Mouse (Mus musculus): Measurements from ENCODE around the gene Sdccag8. TPM values are rescaled to one million over a fixed set of nuclear protein-coding genes. Genes with fewer than 3 reads are reported as not detected.

The Sdccag8 gene
- polyA plus RNA-seq, 1 experiment = 12.8 TPM

- no peak overlapping the region for H3K27ac ChIP-seq (ENCODE audit: insufficient read depth, low read length)
- no peak for DNase-seq
- no peak overlapping the region for H3K4me3 ChIP-seq (replicated peaks; ENCODE audit: insufficient read depth, low read depth, low read length)
- no peaks in the 10 kb centered on the region for H3K27me3 ChIP-seq (ENCODE audit: control insufficient read depth, insufficient read depth, low read length)
- 82% methylated on average over 6 of the region's 6 CpGs for WGBS
- peaks cover 24% of the 10 kb centered on the region for H3K4me1 ChIP-seq (ENCODE audit: control insufficient read depth, insufficient read depth, low read length)
- TF ChIP-seq POLR2A (IDR thresholded peaks at IDR 0.05; ENCODE audit: borderline replicate concordance, insufficient read depth, low read length) = no peak
- TF ChIP-seq CTCF (IDR thresholded peaks at IDR 0.05; ENCODE audit: borderline replicate concordance, insufficient read depth, low read depth, low read length) = no peak
Measured at GRCm38 (mm10) chr1:177010607-177011302, 196.3 kb downstream of the Sdccag8 start.

- 91% methylated on average over 13 of the region's 13 CpGs for WGBS
- no peak overlapping the region for H3K27ac ChIP-seq (ENCODE audit: insufficient read depth, low read length)
- H3K27me3 ChIP-seq (ENCODE audit: control insufficient read depth, insufficient read depth, low read length) = no peaks in the 10 kb centered on the region
- TF ChIP-seq POLR2A (IDR thresholded peaks at IDR 0.05; ENCODE audit: borderline replicate concordance, insufficient read depth, low read length) (no peak), CTCF (IDR thresholded peaks at IDR 0.05; ENCODE audit: borderline replicate concordance, insufficient read depth, low read depth, low read length) (no peak)
- DNase-seq = no peak
- peaks cover 24% of the 10 kb centered on the region for H3K4me1 ChIP-seq (ENCODE audit: control insufficient read depth, insufficient read depth, low read length)
- H3K4me3 ChIP-seq (replicated peaks; ENCODE audit: insufficient read depth, low read depth, low read length) = no peak overlapping the region
Measured at GRCm38 (mm10) chr1:177011688-177012087, 197.2 kb downstream of the Sdccag8 start.

GRCm38 (mm10) chr1:177012774-177013173, 198.3 kb downstream of the Sdccag8 start:
- no peak for TF ChIP-seq POLR2A (IDR thresholded peaks at IDR 0.05; ENCODE audit: borderline replicate concordance, insufficient read depth, low read length)
- TF ChIP-seq CTCF (IDR thresholded peaks at IDR 0.05; ENCODE audit: borderline replicate concordance, insufficient read depth, low read depth, low read length) = no peak
- DNase-seq = no peak

GRCm38 (mm10) chr1:177013313-177013712, 198.9 kb downstream of the Sdccag8 start:
- TF ChIP-seq POLR2A (IDR thresholded peaks at IDR 0.05; ENCODE audit: borderline replicate concordance, insufficient read depth, low read length) (no peak), CTCF (IDR thresholded peaks at IDR 0.05; ENCODE audit: borderline replicate concordance, insufficient read depth, low read depth, low read length) (no peak)
- peaks cover 20% of the 10 kb centered on the region for H3K4me1 ChIP-seq (ENCODE audit: control insufficient read depth, insufficient read depth, low read length)
- no peaks in the 10 kb centered on the region for H3K27me3 ChIP-seq (ENCODE audit: control insufficient read depth, insufficient read depth, low read length)
- DNase-seq = no peak
- 27% methylated on average over 1 of the region's 1 CpGs for WGBS
- no peak overlapping the region for H3K4me3 ChIP-seq (replicated peaks; ENCODE audit: insufficient read depth, low read depth, low read length)
- peak overlapping the region; percentile 15; the same call in 1 of the 2 replicates for H3K27ac ChIP-seq (ENCODE audit: insufficient read depth, low read length)

More at GRCm38 (mm10) chr1:177012774-177013173, 198.3 kb downstream of the Sdccag8 start:
- H3K27ac ChIP-seq (ENCODE audit: insufficient read depth, low read length) = no peak overlapping the region
- no peaks in the 10 kb centered on the region for H3K27me3 ChIP-seq (ENCODE audit: control insufficient read depth, insufficient read depth, low read length)
- no peak overlapping the region for H3K4me3 ChIP-seq (replicated peaks; ENCODE audit: insufficient read depth, low read depth, low read length)
- 84% methylated on average over 3 of the region's 3 CpGs for WGBS
- H3K4me1 ChIP-seq (ENCODE audit: control insufficient read depth, insufficient read depth, low read length) = peaks cover 20% of the 10 kb centered on the region

- Histone ChIP-seq H3K4me1 (ENCODE audit: control insufficient read depth, insufficient read depth, low read length) (peaks cover 20% of the 10 kb centered on the region), H3K4me3 (replicated peaks; ENCODE audit: insufficient read depth, low read depth, low read length) (no peak overlapping the region), H3K27ac (ENCODE audit: insufficient read depth, low read length) (peak overlapping the region; percentile 32), H3K27me3 (ENCODE audit: control insufficient read depth, insufficient read depth, low read length) (no peaks in the 10 kb centered on the region)
- DNase-seq = peak; percentile 57 to 82
- TF ChIP-seq CTCF (IDR thresholded peaks at IDR 0.05; ENCODE audit: borderline replicate concordance, insufficient read depth, low read depth, low read length) = no peak
- TF ChIP-seq POLR2A (IDR thresholded peaks at IDR 0.05; ENCODE audit: borderline replicate concordance, insufficient read depth, low read length) = no peak
- 2% methylated on average over 3 of the region's 3 CpGs for WGBS
Measured at GRCm38 (mm10) chr1:177013776-177014175, 199.3 kb downstream of the Sdccag8 start.

DNA sequence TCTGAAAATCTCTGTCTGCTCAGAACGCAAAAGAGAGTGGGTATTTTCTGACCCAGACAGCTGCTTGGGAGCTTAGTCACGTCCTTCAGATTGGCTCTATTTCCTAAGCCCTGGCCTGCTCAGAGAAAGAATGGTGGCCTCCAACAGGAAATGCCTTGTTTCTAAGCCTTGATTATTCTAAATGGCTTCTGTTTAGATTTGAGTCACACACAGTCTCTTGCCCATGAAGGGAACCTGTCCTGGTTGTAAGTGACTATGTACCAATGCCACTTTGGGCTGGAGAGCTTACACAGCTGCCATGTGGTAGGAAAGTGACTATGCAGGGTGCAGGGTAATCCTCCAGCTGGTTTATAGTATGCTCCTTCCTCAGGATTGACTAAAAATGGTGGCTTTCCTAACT, 199.9 kb downstream of the Sdccag8 start:
- DNase-seq = peak in 1 of 2 experiments; percentile 33
- H3K4me1 ChIP-seq (ENCODE audit: control insufficient read depth, insufficient read depth, low read length) = peaks cover 23% of the 10 kb centered on the region
- H3K4me3 ChIP-seq (replicated peaks; ENCODE audit: insufficient read depth, low read depth, low read length) = no peak overlapping the region
- peak overlapping the region; percentile 32 for H3K27ac ChIP-seq (ENCODE audit: insufficient read depth, low read length)
- H3K27me3 ChIP-seq (ENCODE audit: control insufficient read depth, insufficient read depth, low read length) = no peaks in the 10 kb centered on the region
- WGBS = 13% methylated on average over 2 of the region's 2 CpGs
- TF ChIP-seq CTCF (IDR thresholded peaks at IDR 0.05; ENCODE audit: borderline replicate concordance, insufficient read depth, low read depth, low read length) = no peak
- no peak for TF ChIP-seq POLR2A (IDR thresholded peaks at IDR 0.05; ENCODE audit: borderline replicate concordance, insufficient read depth, low read length)

DNA sequence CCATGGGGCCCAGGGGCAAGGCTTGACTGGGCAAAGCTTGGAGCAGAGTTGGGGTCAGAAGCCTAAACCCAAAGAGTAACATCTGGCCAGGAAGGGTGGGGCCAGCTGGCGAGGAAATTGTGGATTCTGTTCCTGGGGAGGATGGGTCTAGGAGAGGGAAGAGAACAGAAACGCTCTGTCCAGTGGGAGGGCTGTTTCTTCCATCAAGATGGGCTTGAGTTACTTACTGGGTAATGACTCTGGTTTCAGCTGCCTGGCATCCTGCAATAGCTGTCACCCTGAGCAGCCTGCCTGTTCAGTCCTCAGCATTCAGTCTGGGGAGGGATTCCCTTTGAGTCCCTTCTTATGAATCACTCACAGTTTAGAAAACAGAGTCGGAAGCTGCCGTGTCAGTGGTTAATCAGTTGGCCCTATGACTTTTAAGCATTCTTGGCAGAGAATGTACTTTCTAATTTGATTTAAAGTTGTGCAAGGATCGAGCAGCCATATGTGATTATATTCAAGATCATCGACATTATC, 200.5 kb downstream of the Sdccag8 start:
- WGBS = 67% methylated on average over 6 of the region's 6 CpGs
- Histone ChIP-seq H3K4me1 (ENCODE audit: control insufficient read depth, insufficient read depth, low read length) (peaks cover 23% of the 10 kb centered on the region), H3K27ac (ENCODE audit: insufficient read depth, low read length) (peak overlapping the region; percentile 32; the same call in 1 of the 2 replicates), H3K4me3 (replicated peaks; ENCODE audit: insufficient read depth, low read depth, low read length) (no peak overlapping the region), H3K27me3 (ENCODE audit: control insufficient read depth, insufficient read depth, low read length) (no peaks in the 10 kb centered on the region)
- TF ChIP-seq POLR2A (IDR thresholded peaks at IDR 0.05; ENCODE audit: borderline replicate concordance, insufficient read depth, low read length) (no peak), CTCF (IDR thresholded peaks at IDR 0.05; ENCODE audit: borderline replicate concordance, insufficient read depth, low read depth, low read length) (no peak)
- no peak for DNase-seq

DNA sequence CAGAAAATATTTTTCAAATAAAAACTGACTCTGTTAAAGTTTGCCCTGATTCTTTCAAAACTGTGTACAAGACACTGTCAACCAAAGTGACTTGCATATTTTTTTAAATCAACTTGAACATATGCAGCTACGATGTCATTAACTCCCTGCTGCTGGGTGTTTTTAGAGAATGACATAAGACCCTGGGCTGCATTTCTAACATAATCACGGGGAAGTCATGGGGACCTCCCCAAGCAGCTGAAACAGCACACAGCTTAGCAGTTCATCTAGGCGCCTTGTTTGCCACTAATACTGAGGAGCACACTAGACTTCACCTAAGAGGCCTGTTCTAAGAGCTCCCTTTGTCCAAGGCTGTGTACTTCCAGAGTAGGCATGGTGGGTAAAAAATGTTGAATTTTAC, 201.5 kb downstream of the Sdccag8 start:
- peaks cover 23% of the 10 kb centered on the region for H3K4me1 ChIP-seq (ENCODE audit: control insufficient read depth, insufficient read depth, low read length)
- WGBS = 45% methylated on average over 3 of the region's 3 CpGs
- no peak for DNase-seq
- H3K27ac ChIP-seq (ENCODE audit: insufficient read depth, low read length) = no peak overlapping the region
- TF ChIP-seq POLR2A (IDR thresholded peaks at IDR 0.05; ENCODE audit: borderline replicate concordance, insufficient read depth, low read length) (no peak), CTCF (IDR thresholded peaks at IDR 0.05; ENCODE audit: borderline replicate concordance, insufficient read depth, low read depth, low read length) (no peak)
- no peak overlapping the region for H3K4me3 ChIP-seq (replicated peaks; ENCODE audit: insufficient read depth, low read depth, low read length)
- H3K27me3 ChIP-seq (ENCODE audit: control insufficient read depth, insufficient read depth, low read length) = no peaks in the 10 kb centered on the region

All from cerebellum, adult 2 months (tissue).